Mouse (Mus musculus): Measurements from ENCODE around the gene Map3k5. TPM values are rescaled to one million over a fixed set of nuclear protein-coding genes. Genes with fewer than 3 reads are reported as not detected.

Map3k5 gene
- polyA plus RNA-seq, 1 experiment, result not detected

- Histone ChIP-seq H3K36me3 (ENCODE audit: control insufficient read depth) (no peaks in the 10 kb centered on the region), H3K9me3 (ENCODE audit: control insufficient read depth, low read length) (no peaks in the 10 kb centered on the region), H3K27me3 (ENCODE audit: control insufficient read depth) (no peaks in the 10 kb centered on the region), H3K4me1 (ENCODE audit: control insufficient read depth) (no peaks in the 10 kb centered on the region), H3K4me3 (replicated peaks) (no peak overlapping the region)
- TF ChIP-seq GATA1 (IDR thresholded peaks at IDR 0.05; ENCODE audit: low read length) (no peak), TAL1 (IDR thresholded peaks at IDR 0.05; ENCODE audit: low read length) (no peak)
Measured at GRCm38 (mm10) chr10:20006333-20007093, 72.2 kb downstream of the Map3k5 start.

- no peak overlapping the region for H3K4me3 ChIP-seq (replicated peaks)
- no peaks in the 10 kb centered on the region for H3K27me3 ChIP-seq (ENCODE audit: control insufficient read depth)
- no peaks in the 10 kb centered on the region for H3K4me1 ChIP-seq (ENCODE audit: control insufficient read depth)
- H3K36me3 ChIP-seq (ENCODE audit: control insufficient read depth), result no peaks in the 10 kb centered on the region
- no peaks in the 10 kb centered on the region for H3K9me3 ChIP-seq (ENCODE audit: control insufficient read depth, low read length)
- TF ChIP-seq TAL1 (IDR thresholded peaks at IDR 0.05; ENCODE audit: low read length) (no peak), GATA1 (IDR thresholded peaks at IDR 0.05; ENCODE audit: low read length) (no peak)
Measured at GRCm38 (mm10) chr10:20009310-20009709, 75.0 kb downstream of the Map3k5 start.

GRCm38 (mm10) chr10:20010018-20010417 lies 75.7 kb downstream of the Map3k5 start:
- no peaks in the 10 kb centered on the region for H3K27me3 ChIP-seq (ENCODE audit: control insufficient read depth)
- no peaks in the 10 kb centered on the region for H3K36me3 ChIP-seq (ENCODE audit: control insufficient read depth)
- no peaks in the 10 kb centered on the region for H3K4me1 ChIP-seq (ENCODE audit: control insufficient read depth)
- no peaks in the 10 kb centered on the region for H3K9me3 ChIP-seq (ENCODE audit: control insufficient read depth, low read length)
- no peak for TF ChIP-seq GATA1 (IDR thresholded peaks at IDR 0.05; ENCODE audit: low read length)
- TF ChIP-seq TAL1 (IDR thresholded peaks at IDR 0.05; ENCODE audit: low read length), result no peak
- H3K4me3 ChIP-seq (replicated peaks), result no peak overlapping the region

GRCm38 (mm10) chr10:20018406-20018805 lies 84.1 kb downstream of the Map3k5 start:
- Histone ChIP-seq H3K9me3 (ENCODE audit: control insufficient read depth, low read length) (peaks cover 12% of the 10 kb centered on the region), H3K4me1 (ENCODE audit: control insufficient read depth) (no peaks in the 10 kb centered on the region), H3K36me3 (ENCODE audit: control insufficient read depth) (no peaks in the 10 kb centered on the region; the same call in 1 of the 2 replicates), H3K27me3 (ENCODE audit: control insufficient read depth) (no peaks in the 10 kb centered on the region), H3K4me3 (replicated peaks) (no peak overlapping the region)
- no peak for TF ChIP-seq TAL1 (IDR thresholded peaks at IDR 0.05; ENCODE audit: low read length)
- TF ChIP-seq GATA1 (IDR thresholded peaks at IDR 0.05; ENCODE audit: low read length), result no peak

GRCm38 (mm10) chr10:20018806-20019205 lies 84.5 kb downstream of the Map3k5 start:
- TF ChIP-seq TAL1 (IDR thresholded peaks at IDR 0.05; ENCODE audit: low read length) (no peak), GATA1 (IDR thresholded peaks at IDR 0.05; ENCODE audit: low read length) (no peak)
- Histone ChIP-seq H3K27me3 (ENCODE audit: control insufficient read depth) (no peaks in the 10 kb centered on the region), H3K9me3 (ENCODE audit: control insufficient read depth, low read length) (peaks cover 12% of the 10 kb centered on the region), H3K4me1 (ENCODE audit: control insufficient read depth) (no peaks in the 10 kb centered on the region), H3K36me3 (ENCODE audit: control insufficient read depth) (no peaks in the 10 kb centered on the region; the same call in 1 of the 2 replicates), H3K4me3 (replicated peaks) (no peak overlapping the region)

GRCm38 (mm10) chr10:20021256-20021655 lies 87.0 kb downstream of the Map3k5 start:
- Histone ChIP-seq H3K9me3 (ENCODE audit: control insufficient read depth, low read length) (peaks cover 12% of the 10 kb centered on the region), H3K4me3 (replicated peaks) (no peak overlapping the region), H3K27me3 (ENCODE audit: control insufficient read depth) (no peaks in the 10 kb centered on the region), H3K36me3 (ENCODE audit: control insufficient read depth) (no peaks in the 10 kb centered on the region; the same call in 1 of the 2 replicates), H3K4me1 (ENCODE audit: control insufficient read depth) (no peaks in the 10 kb centered on the region)
- TF ChIP-seq GATA1 (IDR thresholded peaks at IDR 0.05; ENCODE audit: low read length), result no peak
- no peak for TF ChIP-seq TAL1 (IDR thresholded peaks at IDR 0.05; ENCODE audit: low read length)

GRCm38 (mm10) chr10:20021670-20022468 lies 87.6 kb downstream of the Map3k5 start:
- peaks cover 12% of the 10 kb centered on the region for H3K9me3 ChIP-seq (ENCODE audit: control insufficient read depth, low read length)
- no peaks in the 10 kb centered on the region for H3K27me3 ChIP-seq (ENCODE audit: control insufficient read depth)
- no peak for TF ChIP-seq TAL1 (IDR thresholded peaks at IDR 0.05; ENCODE audit: low read length)
- TF ChIP-seq GATA1 (IDR thresholded peaks at IDR 0.05; ENCODE audit: low read length), result no peak
- no peak overlapping the region for H3K4me3 ChIP-seq (replicated peaks)
- no peaks in the 10 kb centered on the region for H3K4me1 ChIP-seq (ENCODE audit: control insufficient read depth)
- no peaks in the 10 kb centered on the region; the same call in 1 of the 2 replicates for H3K36me3 ChIP-seq (ENCODE audit: control insufficient read depth)

- TF ChIP-seq GATA1 (IDR thresholded peaks at IDR 0.05; ENCODE audit: low read length), result no peak
- TF ChIP-seq TAL1 (IDR thresholded peaks at IDR 0.05; ENCODE audit: low read length), result no peak
- H3K4me1 ChIP-seq (ENCODE audit: control insufficient read depth), result no peaks in the 10 kb centered on the region
- H3K4me3 ChIP-seq (replicated peaks), result no peak overlapping the region
- H3K36me3 ChIP-seq (ENCODE audit: control insufficient read depth), result no peaks in the 10 kb centered on the region; the same call in 1 of the 2 replicates
- H3K27me3 ChIP-seq (ENCODE audit: control insufficient read depth), result no peaks in the 10 kb centered on the region
- H3K9me3 ChIP-seq (ENCODE audit: control insufficient read depth, low read length), result peaks cover 10% of the 10 kb centered on the region
Measured at GRCm38 (mm10) chr10:20022608-20023340, 88.5 kb downstream of the Map3k5 start.
